Mouse (Mus musculus) thymus, postnatal 4 days (tissue): ENCODE results near the gene Lypd6.

Experiments used
- DNase-seq: peaks from one replicate; pipeline ENCODE4 v3.0.0; 2021

Gene Lypd6

GRCm38 (mm10) chr2:50175709-50176108 lies 109.5 kb downstream of the Lypd6 start:
- no peak for DNase-seq

- no peak for DNase-seq
Observed at GRCm38 (mm10) chr2:50179164-50179563, 112.9 kb downstream of the Lypd6 start.

- DNase-seq = no peak
Observed at GRCm38 (mm10) chr2:50180423-50180822, 114.2 kb downstream of the Lypd6 start.

GRCm38 (mm10) chr2:50181332-50181731 lies 115.1 kb downstream of the Lypd6 start:
- DNase-seq = no peak

GRCm38 (mm10) chr2:50186711-50187405 lies 120.6 kb downstream of the Lypd6 start:
- DNase-seq = no peak

GRCm38 (mm10) chr2:50188856-50189255 lies 122.6 kb downstream of the Lypd6 start:
- no peak for DNase-seq

GRCm38 (mm10) chr2:50196681-50197080 lies 130.5 kb downstream of the Lypd6 start:
- no peak for DNase-seq

GRCm38 (mm10) chr2:50197801-50198200 lies 131.6 kb downstream of the Lypd6 start:
- DNase-seq = no peak

GRCm38 (mm10) chr2:50200541-50200940 lies 134.3 kb downstream of the Lypd6 start:
- DNase-seq = no peak

GRCm38 (mm10) chr2:50220574-50220973 lies 154.3 kb downstream of the Lypd6 start:
- no peak for DNase-seq

- no peak for DNase-seq
Observed at GRCm38 (mm10) chr2:50225019-50225418, 158.8 kb downstream of the Lypd6 start.

GRCm38 (mm10) chr2:50233491-50233890 lies 167.3 kb downstream of the Lypd6 start:
- no peak for DNase-seq
